Mouse (Mus musculus): ENCODE data around the gene Meiob.

Meiob gene

GRCm38 (mm10) chr17:24874989-24875388 is 70.9 kb downstream of the Meiob start:
- no peak for DNase-seq

- no peak for DNase-seq
Measured at GRCm38 (mm10) chr17:24877336-24878116, 73.4 kb downstream of the Meiob start.

- DNase-seq, result no peak
Measured at GRCm38 (mm10) chr17:24878117-24878397, 74.0 kb downstream of the Meiob start.

- no peak for DNase-seq
Measured at GRCm38 (mm10) chr17:24878531-24878930, 74.4 kb downstream of the Meiob start.

GRCm38 (mm10) chr17:24881738-24882440 is 77.8 kb downstream of the Meiob start:
- DNase-seq, result no peak

GRCm38 (mm10) chr17:24884391-24884790 is 80.3 kb downstream of the Meiob start:
- DNase-seq, result no peak

- DNase-seq, result no peak
Measured at GRCm38 (mm10) chr17:24885356-24886133, 81.5 kb downstream of the Meiob start.

GRCm38 (mm10) chr17:24886134-24886931 is 82.2 kb downstream of the Meiob start, which contains the start of the genes Nubp2 and Spsb3:
Gene Nubp2 (minus strand): TSS chr17:24886349.
Gene Spsb3 (plus strand): TSS chr17:24886643.
- DNase-seq, result peak; percentile 97

- no peak for DNase-seq
Measured at GRCm38 (mm10) chr17:24886932-24887271, 82.8 kb downstream of the Meiob start.

- no peak for DNase-seq
Measured at GRCm38 (mm10) chr17:24887291-24888080, 83.4 kb downstream of the Meiob start.

- DNase-seq, result no peak
Measured at GRCm38 (mm10) chr17:24888862-24889261, 84.8 kb downstream of the Meiob start.
